Mouse (Mus musculus) CH12.LX (cell line): ENCODE data around the gene Cryzl2. TPM values are rescaled to one million over a fixed set of nuclear protein-coding genes. Genes with fewer than 3 reads are reported as not detected.

Experiments used
- DNase-seq: peaks from one replicate; pipeline ENCODE4 v3.0.0-alpha.2; 2013; ENCODE audit errors: extremely low read depth
- H3K27ac ChIP-seq: 2 replicates; pipeline ENCODE4 v1.5.1; 2012; ENCODE audit warnings: low read depth, mild to moderate bottlenecking, control low read depth, moderate library complexity; ENCODE audit not compliant: insufficient read depth
- H3K27me3 ChIP-seq: replicated peaks from 2 replicates; pipeline ENCODE3; 2012; ENCODE audit warnings: inconsistent platforms
- H3K36me3 ChIP-seq, 2 experiments: replicated peaks in 1 of 2; 2 replicates each; pipeline versions ENCODE3 to v1.6.1; 2012; ENCODE audit warnings: inconsistent platforms in 1 of 2, low read length in 1 of 2, mild to moderate bottlenecking in 1 of 2, mixed read lengths in 1 of 2, moderate library complexity in 1 of 2; ENCODE audit not compliant: control insufficient read depth in 1 of 2, insufficient read depth in 1 of 2
- H3K4me1 ChIP-seq, 2 experiments: 2 replicates each; pipeline ENCODE4 v1.6.1; 2012; ENCODE audit warnings: inconsistent platforms in 1 of 2, moderate library complexity in 1 of 2; ENCODE audit not compliant: insufficient read depth in 2 of 2, control insufficient read depth in 1 of 2
- H3K4me2 ChIP-seq: 2 replicates; pipeline ENCODE4 v1.6.1; 2012; ENCODE audit warnings: low read depth, mild to moderate bottlenecking, control low read depth; ENCODE audit not compliant: poor library complexity, insufficient read depth, severe bottlenecking
- H3K4me3 ChIP-seq, 3 experiments: fragments of 150-350 bp in 1 of 3; sonication (generic) in 1 of 3; replicated peaks in 1 of 3; 2 replicates each; pipeline versions ENCODE3 to v1.5.1; 2011 to 2012; ENCODE audit warnings: low read depth in 2 of 3, low read length in 2 of 3, mild to moderate bottlenecking in 2 of 3, moderate library complexity in 2 of 3, control low read depth in 1 of 3, improper control_type of control experiment in 1 of 3, inconsistent platforms in 1 of 3, mixed read lengths in 1 of 3; ENCODE audit not compliant: poor library complexity in 1 of 3
- H3K79me2 ChIP-seq: replicated peaks from 2 replicates; pipeline ENCODE4 v1.6.1; 2012; ENCODE audit warnings: mild to moderate bottlenecking, moderate library complexity; ENCODE audit not compliant: control insufficient read depth, poor library complexity, insufficient read depth, severe bottlenecking; ENCODE audit errors: extremely low read depth
- H3K9ac ChIP-seq: 2 replicates; pipeline ENCODE4 v1.6.1; 2012; ENCODE audit warnings: low read depth, mild to moderate bottlenecking, control low read depth, moderate library complexity; ENCODE audit not compliant: insufficient read depth
- H3K9me3 ChIP-seq: replicated peaks from 2 replicates; pipeline ENCODE3; 2012; ENCODE audit warnings: low read length, inconsistent platforms, mixed read lengths
- BHLHE40 ChIP-seq: IDR thresholded peaks from 2 replicates; pipeline ENCODE4 v1.6.1; 2011; ENCODE audit warnings: mild to moderate bottlenecking, low read depth, low read length, improper control_type of control experiment
- CHD1 ChIP-seq: IDR thresholded peaks from 2 replicates; pipeline ENCODE4 v1.6.1; 2012; ENCODE audit warnings: low read depth, low read length, improper control_type of control experiment, inconsistent platforms
- CHD2 ChIP-seq: IDR thresholded peaks from 2 replicates; pipeline ENCODE4 v1.6.1; 2011; ENCODE audit warnings: low read length, improper control_type of control experiment
- CTCF ChIP-seq, 2 experiments: IDR thresholded peaks in 1 of 2; conservative IDR thresholded peaks in 1 of 2; 2 replicates each; pipeline ENCODE4 v1.5.1; 2011 to 2012; ENCODE audit warnings: low read depth in 2 of 2, low read length in 2 of 2, improper control_type of control experiment in 1 of 2, inconsistent platforms in 1 of 2, mild to moderate bottlenecking in 1 of 2, moderate library complexity in 1 of 2
- E2F4 ChIP-seq: IDR thresholded peaks from 2 replicates; pipeline ENCODE4 v1.6.1; 2011; ENCODE audit warnings: low read depth, low read length, improper control_type of control experiment; ENCODE audit not compliant: insufficient replicate concordance
- EP300 ChIP-seq: IDR thresholded peaks from 2 replicates; pipeline ENCODE4 v1.6.1; 2011; ENCODE audit warnings: low read length, improper control_type of control experiment
- ETS1 ChIP-seq: conservative IDR thresholded peaks from 2 replicates; pipeline ENCODE4 v1.6.1; 2012; ENCODE audit warnings: low read depth, mild to moderate bottlenecking, inconsistent platforms, low read length, improper control_type of control experiment, moderate library complexity
- GABPA ChIP-seq: IDR thresholded peaks from 2 replicates; pipeline ENCODE4 v1.6.1; 2012; ENCODE audit warnings: low read depth, low read length, improper control_type of control experiment, inconsistent platforms; ENCODE audit not compliant: insufficient replicate concordance
- HCFC1 ChIP-seq: IDR thresholded peaks from 2 replicates; pipeline ENCODE4 v1.6.1; 2012; ENCODE audit warnings: low read depth, mild to moderate bottlenecking, inconsistent platforms, low read length, improper control_type of control experiment
- IRF4 ChIP-seq: IDR thresholded peaks from 2 replicates; pipeline ENCODE4 v1.6.1; 2014; ENCODE audit warnings: low read depth, mild to moderate bottlenecking, inconsistent platforms, low read length, improper control_type of control experiment
- JUN ChIP-seq: IDR thresholded peaks from 2 replicates; pipeline ENCODE4 v1.6.1; 2011; ENCODE audit warnings: low read depth, mild to moderate bottlenecking, low read length, improper control_type of control experiment, moderate library complexity; ENCODE audit not compliant: insufficient read depth
- JUND ChIP-seq: conservative IDR thresholded peaks from 2 replicates; pipeline ENCODE4 v1.6.1; 2011; ENCODE audit warnings: low read depth, low read length, improper control_type of control experiment
- MAFK ChIP-seq: IDR thresholded peaks from 2 replicates; pipeline ENCODE4 v1.6.1; 2011; ENCODE audit warnings: low read length, improper control_type of control experiment; ENCODE audit not compliant: insufficient replicate concordance
- MAZ ChIP-seq: IDR thresholded peaks from 2 replicates; pipeline ENCODE4 v1.6.1; 2012; ENCODE audit warnings: low read depth, mild to moderate bottlenecking, inconsistent platforms, low read length, improper control_type of control experiment, moderate library complexity
- MEF2A ChIP-seq: IDR thresholded peaks from 2 replicates; pipeline ENCODE4 v1.6.1; 2014; ENCODE audit warnings: low read depth, mild to moderate bottlenecking, inconsistent platforms, low read length, improper control_type of control experiment, borderline replicate concordance
- MXI1 ChIP-seq: IDR thresholded peaks from 2 replicates; pipeline ENCODE4 v1.6.1; 2011; ENCODE audit warnings: mild to moderate bottlenecking, low read depth, low read length, improper control_type of control experiment
- NRF1 ChIP-seq: IDR thresholded peaks from 2 replicates; pipeline ENCODE4 v1.6.1; 2014; ENCODE audit warnings: low read depth, mild to moderate bottlenecking, inconsistent platforms, low read length, improper control_type of control experiment, moderate library complexity
- PAX5 ChIP-seq: IDR thresholded peaks from 2 replicates; pipeline ENCODE4 v1.6.1; 2012; ENCODE audit warnings: low read length, inconsistent platforms, mixed read lengths
- POLR2A ChIP-seq: IDR thresholded peaks from 2 replicates; pipeline ENCODE4 v1.6.1; 2011; ENCODE audit warnings: low read depth, mild to moderate bottlenecking, improper control_type of control experiment, low read length
- POLR2AphosphoS2 ChIP-seq: IDR thresholded peaks from 2 replicates; pipeline ENCODE4 v1.6.1; 2011; ENCODE audit warnings: low read depth, low read length, improper control_type of control experiment
- RAD21 ChIP-seq: IDR thresholded peaks from 2 replicates; pipeline ENCODE4 v1.6.1; 2011; ENCODE audit warnings: low read depth, mild to moderate bottlenecking, low read length, improper control_type of control experiment, moderate library complexity
- RCOR1 ChIP-seq: conservative IDR thresholded peaks from 2 replicates; pipeline ENCODE4 v1.6.1; 2012; ENCODE audit warnings: low read depth, mild to moderate bottlenecking, inconsistent platforms, low read length, improper control_type of control experiment
- SIN3A ChIP-seq: IDR thresholded peaks from 2 replicates; pipeline ENCODE4 v1.6.1; 2012; ENCODE audit warnings: low read length, improper control_type of control experiment, inconsistent platforms
- SMC3 ChIP-seq: IDR thresholded peaks from 2 replicates; pipeline ENCODE4 v1.6.1; 2011; ENCODE audit warnings: low read depth, low read length, improper control_type of control experiment
- TBP ChIP-seq: conservative IDR thresholded peaks from 2 replicates; pipeline ENCODE4 v1.6.1; 2011; ENCODE audit warnings: low read depth, low read length, improper control_type of control experiment
- UBTF ChIP-seq: IDR thresholded peaks from 2 replicates; pipeline ENCODE4 v1.6.1; 2012; ENCODE audit warnings: low read depth, mild to moderate bottlenecking, inconsistent platforms, low read length, improper control_type of control experiment, moderate library complexity
- USF1 ChIP-seq: IDR thresholded peaks from 2 replicates; pipeline ENCODE4 v1.6.1; 2014; ENCODE audit warnings: low read depth, mild to moderate bottlenecking, inconsistent platforms, low read length, improper control_type of control experiment
- USF2 ChIP-seq: conservative IDR thresholded peaks from 2 replicates; pipeline ENCODE4 v1.6.1; 2011; ENCODE audit warnings: low read depth, low read length, improper control_type of control experiment
- ZC3H11A ChIP-seq: IDR thresholded peaks from 2 replicates; pipeline ENCODE4 v1.6.1; 2012; ENCODE audit warnings: low read depth, mild to moderate bottlenecking, inconsistent platforms, low read length, improper control_type of control experiment
- ZKSCAN1 ChIP-seq: IDR thresholded peaks from 2 replicates; pipeline ENCODE4 v1.6.1; 2012; ENCODE audit warnings: low read depth, inconsistent platforms, low read length, improper control_type of control experiment, borderline replicate concordance
- ZMIZ1 ChIP-seq: IDR thresholded peaks from 2 replicates; pipeline ENCODE4 v1.6.1; 2012; ENCODE audit warnings: low read depth, mild to moderate bottlenecking, inconsistent platforms, low read length, improper control_type of control experiment
- ZNF384 ChIP-seq: IDR thresholded peaks from 2 replicates; pipeline ENCODE4 v1.6.1; 2012; ENCODE audit warnings: low read depth, low read length, improper control_type of control experiment, inconsistent platforms
- dilution Hi-C: fragments of 300-500 bp; cut with MboI; formaldehyde crosslinking; loops from 2 replicates; pipeline ENCODE4 v1.14.3; 2020; ENCODE audit warnings: low sequenced_read_pairs; ENCODE audit not compliant: extremely low pct_unique_long_range_greater_than_20kb, extremely low pct_ligation_motif_present
- in situ Hi-C: fragments of 300-500 bp; cut with MboI; formaldehyde crosslinking; loops from 3 replicates; pipeline ENCODE4 v1.14.3; 2019; ENCODE audit warnings: low sequenced_read_pairs, low pct_ligation_motif_present, low pct_unique_long_range_greater_than_20kb, mixed read lengths
- polyA plus RNA-seq: library from polyadenylated mRNA; unstranded; fragments of >175 nt; gene quantifications from 2 replicates; pipeline ENCODE4 v1.2.1, GENCODE M21; 2012; ENCODE audit warnings: low read depth; ENCODE audit not compliant: insufficient read length
- total RNA-seq, 2 experiments: library from RNA; depleted of rRNA; stranded (reverse); fragments of 300-350 nt in 1 of 2; fragments of >200 nt in 1 of 2; gene quantifications; 2 replicates each; pipeline ENCODE4 v1.2.3; 2012 to 2014

Gene Cryzl2
- total and polyA plus RNA-seq, 3 experiments, result 22.5 to 41.0 (median 25.0) TPM

GRCm38 (mm10) chr1:157516838-157517808, 58.7 kb downstream of the Cryzl2 start (continued):
- no peak for TF ChIP-seq RCOR1
- TF ChIP-seq MEF2A, result no peak
- peak; percentile 36; the same call in 1 of the 2 replicates for TF ChIP-seq ETS1
- TF ChIP-seq MAFK, result no peak
- TF ChIP-seq PAX5, result no peak
- no peak for TF ChIP-seq SIN3A
- TF ChIP-seq HCFC1, result no peak
- 0 out of 2 replicates have a peak, but pooled peaks have one; percentile 38 for TF ChIP-seq UBTF
- TF ChIP-seq RAD21, result no peak
- peak; percentile 93 for TF ChIP-seq IRF4
- TF ChIP-seq E2F4, result no peak
- 0 out of 2 replicates have a peak, but pooled peaks have one; percentile 35 for TF ChIP-seq BHLHE40
- no peak for TF ChIP-seq CHD1
- TF ChIP-seq, all 38 proteins: peak for 12

- no peaks in the 10 kb centered on the region; the same call in 1 of the 2 replicates for H3K79me2 ChIP-seq
- no peaks in the 10 kb centered on the region for H3K9me3 ChIP-seq
- peak overlapping the region; percentile 21; the same call in 1 of the 2 replicates for H3K4me2 ChIP-seq
- H3K4me1 ChIP-seq, result peaks cover 8 to 22% of the 10 kb centered on the region in 2 experiments
- in situ Hi-C loops (no loop called here), dilution Hi-C loops (no loop called here)
- H3K36me3 ChIP-seq, result peaks cover 0 to 20% of the 10 kb centered on the region in 2 experiments
- H3K27ac ChIP-seq, result no peak overlapping the region
- DNase-seq, result peak; percentile 73
- H3K4me3 ChIP-seq, result no peak overlapping the region
- no peaks in the 10 kb centered on the region for H3K27me3 ChIP-seq
- H3K9ac ChIP-seq, result no peak overlapping the region
- TF ChIP-seq CHD1, result no peak
- no peak for TF ChIP-seq ZMIZ1
- no peak for TF ChIP-seq GABPA
- TF ChIP-seq ETS1, result peak; percentile 55
- TF ChIP-seq IRF4, result peak; percentile 78
- no peak for TF ChIP-seq RCOR1
- peak; percentile 85 for TF ChIP-seq ZNF384
- TF ChIP-seq NRF1, result no peak
- TF ChIP-seq CHD2, result peak; percentile 44; the same call in 1 of the 2 replicates
- TF ChIP-seq EP300, result peak; percentile 76
- 0 out of 2 replicates have a peak, but pooled peaks have one; percentile 40 for TF ChIP-seq BHLHE40
- no peak for TF ChIP-seq UBTF
- TF ChIP-seq MAFK, result no peak
- TF ChIP-seq USF1, result no peak
- TF ChIP-seq ZC3H11A, result no peak
- TF ChIP-seq USF2, result no peak
- TF ChIP-seq JUN, result peak; percentile 44; the same call in 1 of the 2 replicates
- no peak for TF ChIP-seq TBP
- TF ChIP-seq PAX5, result no peak
- TF ChIP-seq MXI1, result no peak
- TF ChIP-seq SIN3A, result no peak
- no peak for TF ChIP-seq MAZ
- no peak for TF ChIP-seq ZKSCAN1
- no peak for TF ChIP-seq CTCF (conservative IDR thresholded peaks at IDR 0.05 in 1 of 2, IDR thresholded peaks at IDR 0.05 in 1 of 2; ENCODE audit: low read depth in 2 of 2, low read length in 2 of 2)
- TF ChIP-seq HCFC1, result no peak
- no peak for TF ChIP-seq RAD21
- no peak for TF ChIP-seq E2F4
- no peak for TF ChIP-seq MEF2A
- no peak for TF ChIP-seq SMC3
- no peak for TF ChIP-seq POLR2A
- TF ChIP-seq POLR2AphosphoS2, result no peak
- TF ChIP-seq JUND, result peak; percentile 67; the same call in 1 of the 2 replicates
These were observed 59.7 kb downstream of the Cryzl2 start for GRCm38 (mm10) chr1:157518111-157518523.
